12 mouse cellular contexts compared by ENCODE assay signal in the genomic region with DNA sequence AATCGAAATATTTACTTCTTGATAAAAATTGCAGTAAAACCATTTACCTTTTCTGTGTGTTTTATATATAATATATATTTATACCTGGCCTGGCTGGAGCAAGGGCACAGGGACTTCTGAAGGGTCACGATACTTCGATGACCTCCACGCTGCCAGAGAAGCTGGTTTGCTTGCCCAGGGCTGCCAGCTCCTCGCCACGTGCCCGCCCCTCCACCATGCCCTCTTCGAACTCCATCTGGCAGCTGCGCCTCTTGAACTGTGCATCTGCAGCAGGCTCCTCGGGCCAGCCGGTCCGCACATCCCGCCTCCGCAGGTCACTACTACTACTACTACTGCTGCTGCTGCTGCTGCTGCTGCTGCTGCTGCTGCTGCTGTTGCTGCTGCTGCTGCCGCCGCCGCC. TPM values are rescaled to one million over a fixed set of nuclear protein-coding genes. Genes with fewer than 3 reads are reported as not detected.
A peak's percentile ranks its signal among the peaks of the same experiment; 100 is the strongest.
DNase-seq lines count a peak whose midpoint lies in the region; ATAC-seq and TF ChIP-seq lines count a peak whose summit lies in the region.
"Had no signal": no experiment of that assay in that cellular context is flagged by ENCODE, and none has a peak within 500 bp of the region (broad histone marks: within the 10 kb centered on the region; RNA-seq: fewer than 3 reads in every experiment).

No protein-coding gene starts in this region.

- H3K4me3 ChIP-seq in heart, adult 2 months: no peak overlapping the region
- H3K4me3 ChIP-seq in lung, embryonic 14.5 days (ENCODE audit: low read depth, low read length): peak overlapping the region; percentile 24
- peak overlapping the region; percentile 31 for H3K4me3 ChIP-seq in limb, embryonic 14.5 days (replicated peaks; ENCODE audit: low read length)

- peaks cover 19% of the 10 kb centered on the region for H3K36me3 ChIP-seq in heart, adult 2 months (ENCODE audit: control insufficient read depth, insufficient read depth, low read length)
- peaks cover 5% of the 10 kb centered on the region; the same call in 1 of the 2 replicates for H3K36me3 ChIP-seq in lung, embryonic 14.5 days (ENCODE audit: insufficient read depth)
- peaks cover 4% of the 10 kb centered on the region; the same call in 1 of the 2 replicates for H3K36me3 ChIP-seq in limb, embryonic 14.5 days (ENCODE audit: control insufficient read depth, insufficient read depth, low read length)

- no peak for TF ChIP-seq CTCF in heart, adult 2 months (IDR thresholded peaks at IDR 0.05)
- TF ChIP-seq CTCF in lung, embryonic 14.5 days (IDR thresholded peaks at IDR 0.05; ENCODE audit: low read depth): no peak
- TF ChIP-seq CTCF in brain, embryonic 14.5 days (IDR thresholded peaks at IDR 0.05; ENCODE audit: borderline replicate concordance, extremely low read depth, insufficient read depth, insufficient read length): no peak

- peaks cover 16% of the 10 kb centered on the region for H3K4me1 ChIP-seq in heart, adult 2 months (ENCODE audit: control insufficient read depth, insufficient read depth, low read length)
- H3K4me1 ChIP-seq in lung, embryonic 14.5 days (ENCODE audit: insufficient read depth): peaks cover 11% of the 10 kb centered on the region
- H3K4me1 ChIP-seq in limb, embryonic 14.5 days (ENCODE audit: control insufficient read depth, insufficient read depth, low read length): peaks cover 10% of the 10 kb centered on the region

- H3K27me3 ChIP-seq in heart, adult 2 months (ENCODE audit: control insufficient read depth, insufficient read depth, low read length): no peaks in the 10 kb centered on the region
- H3K27me3 ChIP-seq in lung, embryonic 14.5 days (ENCODE audit: insufficient read depth, low read length): peaks cover 44% of the 10 kb centered on the region
- H3K27me3 ChIP-seq in limb, embryonic 14.5 days (ENCODE audit: control insufficient read depth, insufficient read depth, low read length): peaks cover 57% of the 10 kb centered on the region

- no peak for TF ChIP-seq POLR2A in heart, adult 2 months (IDR thresholded peaks at IDR 0.05; ENCODE audit: insufficient read depth, low read depth, low read length)
- no peak for TF ChIP-seq POLR2A in brain, embryonic 14.5 days (IDR thresholded peaks at IDR 0.05; ENCODE audit: borderline replicate concordance, extremely low read depth, insufficient read depth, insufficient read length, poor library complexity, severe bottlenecking)
- no peak for TF ChIP-seq POLR2A in limb, embryonic 14.5 days (IDR thresholded peaks at IDR 0.05; ENCODE audit: borderline replicate concordance, extremely low read depth, insufficient read depth, insufficient read length)

- no peak overlapping the region for H3K9ac ChIP-seq in heart, adult 2 months (ENCODE audit: low read depth, low read length)
- H3K9ac ChIP-seq in lung, embryonic 14.5 days: no peak overlapping the region
- H3K9ac ChIP-seq in limb, embryonic 14.5 days (ENCODE audit: low read depth, low read length, severe bottlenecking): peak overlapping the region; percentile 44; the same call in 1 of the 2 replicates
- H3K9ac ChIP-seq: forebrain, postnatal 0 days had no signal

- no peaks in the 10 kb centered on the region for H3K9me3 ChIP-seq in lung, embryonic 14.5 days (ENCODE audit: low read depth, low read length)
- no peaks in the 10 kb centered on the region for H3K9me3 ChIP-seq in limb, embryonic 14.5 days (ENCODE audit: control insufficient read depth, low read length)

- H3K79me2 ChIP-seq in heart, adult 2 months (replicated peaks; ENCODE audit: control insufficient read depth, insufficient read depth, low read length): 0 out of 2 replicates have a peak, but pooled peaks cover 1% of the 10 kb centered on the region

- peak; percentile 33 to 48 for DNase-seq in heart, adult 2 months
- DNase-seq in heart, postnatal 14 days: no peak
- no peak for DNase-seq in lung, embryonic 14.5 days
- DNase-seq in lung, postnatal 25 days (ENCODE audit: low spot score): no peak
- DNase-seq in brain, embryonic 14.5 days (ENCODE audit: low read depth): peak; percentile 30
- DNase-seq in limb, embryonic 14.5 days (ENCODE audit: low spot score): no peak
- DNase-seq in gastrocnemius, postnatal 10 days: no peak
- DNase-seq in thymus, postnatal 14 days: no peak
- DNase-seq: forebrain, postnatal 0 days; right cerebral cortex, postnatal 4 days; thymus, postnatal 36 days had no signal

- 81% methylated on average over 17 of the region's 17 CpGs for WGBS in heart, adult 2 months
- WGBS in lung, embryonic 14.5 days: 29% methylated on average over 17 of the region's 17 CpGs
- 23% methylated on average over 14 of the region's 17 CpGs for WGBS in limb, embryonic 14.5 days

- intact Hi-C loops in heart, adult 2 months (cut with DNase I): loop anchor here (10.0 kb wide), 1 partner anchor 63 kb away; a partner anchor contains a TSS
- intact Hi-C loops in heart, postnatal 14 days (cut with DNase I): no loop called here

- ATAC-seq in lung, embryonic 14.5 days (ENCODE audit: insufficient read depth): no peak
- ATAC-seq in limb, embryonic 14.5 days (ENCODE audit: low FRiP score, low read depth): no peak
- ATAC-seq: forebrain, postnatal 0 days had no signal

- no peak for TF ChIP-seq EP300 in heart, adult 2 months (IDR thresholded peaks at IDR 0.05; ENCODE audit: insufficient read depth, low read depth, low read length)

- H3K27ac ChIP-seq in heart, adult 2 months: no peak overlapping the region
- no peak overlapping the region for H3K27ac ChIP-seq in lung, embryonic 14.5 days (ENCODE audit: low read depth)
- no peak overlapping the region for H3K27ac ChIP-seq in limb, embryonic 14.5 days (replicated peaks; ENCODE audit: low read depth, low read length)

- peak overlapping the region; percentile 55 for H3K4me2 ChIP-seq in lung, embryonic 14.5 days
- peak overlapping the region; percentile 49 for H3K4me2 ChIP-seq in limb, embryonic 14.5 days (replicated peaks; ENCODE audit: low read depth, low read length, severe bottlenecking)

RNA-seq across cellular contexts. Expression of a gene that starts 13.9 kb away (rescaled TPM):
- 10 to 100 TPM; 37.4 to 43.2 TPM for total RNA-seq in heart, adult 2 months (2021)
- polyA plus RNA-seq in heart, adult 2 months (2012; rRNA removed): 31.4 and 38.4 TPM in 2 replicates
- total RNA-seq in heart, postnatal 14 days (2021): 10 to 100 TPM; 29.2 to 35.4 TPM
- 1.8 and 1.9 TPM in 2 replicates for polyA plus RNA-seq in lung, embryonic 14.5 days (2014; fragmentation: Nextera tagmentation; extraction: Ambion mirVana)
- 93.1 and 145 TPM in 2 replicates for polyA plus RNA-seq in brain, embryonic 14.5 days (2012; rRNA removed)
- polyA plus RNA-seq in limb, embryonic 14.5 days (2012; rRNA removed): 4.1 and 5.4 TPM in 2 replicates
- polyA plus RNA-seq in limb, embryonic 14.5 days (2014; fragmentation: Nextera tagmentation; extraction: Ambion mirVana): 3.5 TPM in 2 replicates
- 10 to 100 TPM; 16.8 to 17.3 TPM for total RNA-seq in gastrocnemius, postnatal 10 days (2021)

RNA-seq across cellular contexts. Expression of a gene that starts 20.9 kb away (rescaled TPM):
- total RNA-seq in heart, adult 2 months (2021): 10 to 100 TPM; 41.9 to 44.5 TPM
- 44.8 and 58.9 TPM in 2 replicates for polyA plus RNA-seq in heart, adult 2 months (2012; rRNA removed)
- total RNA-seq in heart, postnatal 14 days (2021): 10 to 100 TPM; 39.9 to 43.0 TPM
- 76.2 and 78.4 TPM in 2 replicates for polyA plus RNA-seq in lung, embryonic 14.5 days (2014; fragmentation: Nextera tagmentation; extraction: Ambion mirVana)
- polyA plus RNA-seq in brain, embryonic 14.5 days (2012; rRNA removed): 39.4 and 46.5 TPM in 2 replicates
- polyA plus RNA-seq in limb, embryonic 14.5 days (2012; rRNA removed): 55.2 and 56.2 TPM in 2 replicates
- polyA plus RNA-seq in limb, embryonic 14.5 days (2014; fragmentation: Nextera tagmentation; extraction: Ambion mirVana): 73.6 and 76.9 TPM in 2 replicates
- 10 to 100 TPM; 30.1 to 36.7 TPM for total RNA-seq in gastrocnemius, postnatal 10 days (2021)

RNA-seq across cellular contexts. Expression of a gene that starts 38.8 kb away (rescaled TPM):
- not detected for total RNA-seq in heart, adult 2 months (2021)
- not detected in 2 replicates for polyA plus RNA-seq in heart, adult 2 months (2012; rRNA removed)
- not detected for total RNA-seq in heart, postnatal 14 days (2021)
- polyA plus RNA-seq in lung, embryonic 14.5 days (2014; fragmentation: Nextera tagmentation; extraction: Ambion mirVana): not detected in 2 replicates
- polyA plus RNA-seq in brain, embryonic 14.5 days (2012; rRNA removed): not detected in 2 replicates
- not detected in 2 replicates for polyA plus RNA-seq in limb, embryonic 14.5 days (2012; rRNA removed)
- polyA plus RNA-seq in limb, embryonic 14.5 days (2014; fragmentation: Nextera tagmentation; extraction: Ambion mirVana): not detected in 2 replicates
- total RNA-seq in gastrocnemius, postnatal 10 days (2021): not detected
- total RNA-seq: forebrain, postnatal 0 days had no signal
- polyA plus RNA-seq: cerebellum, adult 2 months had no signal

RNA-seq across cellular contexts. Expression of a gene that starts 54.1 kb away (rescaled TPM):
- not detected for total RNA-seq in heart, adult 2 months (2021)
- polyA plus RNA-seq in heart, adult 2 months (2012; rRNA removed): not detected in 2 replicates
- not detected for total RNA-seq in heart, postnatal 14 days (2021)
- not detected in 2 replicates for polyA plus RNA-seq in lung, embryonic 14.5 days (2014; fragmentation: Nextera tagmentation; extraction: Ambion mirVana)
- polyA plus RNA-seq in brain, embryonic 14.5 days (2012; rRNA removed): not detected in 2 replicates
- polyA plus RNA-seq in limb, embryonic 14.5 days (2012; rRNA removed): not detected in 2 replicates
- polyA plus RNA-seq in limb, embryonic 14.5 days (2014; fragmentation: Nextera tagmentation; extraction: Ambion mirVana): not detected in 2 replicates
- not detected for total RNA-seq in gastrocnemius, postnatal 10 days (2021)
- total RNA-seq: forebrain, postnatal 0 days had no signal
- polyA plus RNA-seq: cerebellum, adult 2 months; forebrain, postnatal 0 days had no signal

Comparison
In these comparisons a context has a peak if more than half of its experiments do, and no peak if none do; other contexts are left out.
1. DNase-seq: peak in heart, adult 2 months (2 of 2) and brain, embryonic 14.5 days (single experiment); none in heart, postnatal 14 days (0 of 2), lung, embryonic 14.5 days (single experiment), lung, postnatal 25 days (single experiment), limb, embryonic 14.5 days (single experiment), gastrocnemius, postnatal 10 days (single experiment) and thymus, postnatal 14 days (single experiment).